Mouse (Mus musculus): Measurements from ENCODE around the gene Fam122c.
"Not testable (repeated sequence)": the region's sequence is repeated elsewhere in the genome, so short reads cannot be mapped to it uniquely, and the experiment has no call there.

The Fam122c gene

DNA sequence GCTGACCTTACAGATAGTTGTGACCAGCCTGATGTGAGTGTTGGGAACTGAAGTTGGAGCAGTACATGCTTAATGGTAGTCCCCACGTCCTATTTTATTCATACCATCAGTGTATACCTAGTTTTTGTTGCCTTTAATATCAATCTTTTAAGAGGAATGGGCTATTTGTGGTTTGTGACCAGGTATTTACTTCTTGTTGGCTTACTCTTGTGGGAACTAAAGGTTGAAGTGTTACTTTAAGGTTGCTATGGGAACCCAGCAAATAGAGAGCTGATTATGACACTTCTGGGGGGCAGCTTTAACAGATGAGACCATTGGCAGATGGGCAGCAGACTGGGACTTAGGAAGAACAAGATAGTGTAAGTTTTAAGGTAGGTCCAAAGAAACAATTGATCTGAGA lies at the start of gene Fam122c:
TSS of gene Fam122c (plus strand) at position 301 of the 400 bp plus-strand sequence.
- DNase-seq (ENCODE audit: extremely low read depth, low read depth, low spot score) = no peak

DNA sequence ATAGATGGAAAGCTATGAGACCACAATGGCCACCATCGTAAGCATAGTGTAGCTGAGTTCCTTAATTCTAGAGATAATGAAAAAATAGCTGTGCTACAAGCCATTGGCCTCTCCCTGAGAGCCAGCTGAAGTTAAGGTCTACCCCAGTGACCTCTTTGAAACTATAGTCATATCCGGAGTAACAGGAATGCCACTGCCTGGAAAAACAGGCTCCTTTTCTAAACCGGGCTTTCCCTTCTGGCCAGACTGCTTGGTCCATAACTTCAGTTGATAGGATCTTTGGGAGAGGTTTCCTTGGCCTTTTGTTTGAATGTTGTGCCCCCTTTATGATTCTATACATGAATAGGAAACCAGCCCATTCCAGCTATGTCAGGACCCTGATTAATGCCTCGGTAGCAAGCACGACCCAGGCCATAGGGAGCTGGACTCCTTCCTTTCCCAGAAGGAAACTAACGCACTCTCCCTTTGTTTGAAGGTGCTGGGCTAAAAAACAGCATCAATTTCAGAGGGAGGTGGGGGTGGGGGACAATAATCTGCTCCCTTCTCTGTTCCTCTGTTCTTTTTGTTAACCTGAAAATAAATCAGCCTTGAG lies 48.8 kb upstream of the Fam122c start:
- no peak for DNase-seq (ENCODE audit: extremely low read depth, low read depth, low spot score)

DNA sequence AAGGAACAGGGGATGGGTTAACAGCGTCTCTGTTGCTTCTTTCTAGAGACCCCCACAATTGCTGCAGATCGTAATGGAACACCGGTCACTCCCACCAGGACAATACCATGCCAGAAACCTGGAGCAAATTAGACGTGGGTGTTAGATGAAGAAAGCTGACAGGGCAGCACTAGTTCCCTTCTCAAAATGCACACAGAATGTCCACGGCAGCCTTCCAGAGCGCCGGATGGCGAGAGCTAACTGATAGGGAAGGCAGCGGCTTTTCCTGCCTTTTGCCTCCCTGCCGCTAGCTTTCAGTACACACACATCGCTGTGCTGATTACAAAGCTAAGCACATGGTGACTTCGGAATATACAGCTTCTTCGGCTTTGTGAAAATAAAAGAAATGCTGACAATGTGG lies 41.3 kb upstream of the Fam122c start:
- no peak for DNase-seq (ENCODE audit: extremely low read depth, low read depth, low spot score)

- no peak for DNase-seq (ENCODE audit: extremely low read depth, low read depth, low spot score)
Observed at GRCm38 (mm10) chrX:53233689-53234088, 39.5 kb upstream of the Fam122c start.

DNA sequence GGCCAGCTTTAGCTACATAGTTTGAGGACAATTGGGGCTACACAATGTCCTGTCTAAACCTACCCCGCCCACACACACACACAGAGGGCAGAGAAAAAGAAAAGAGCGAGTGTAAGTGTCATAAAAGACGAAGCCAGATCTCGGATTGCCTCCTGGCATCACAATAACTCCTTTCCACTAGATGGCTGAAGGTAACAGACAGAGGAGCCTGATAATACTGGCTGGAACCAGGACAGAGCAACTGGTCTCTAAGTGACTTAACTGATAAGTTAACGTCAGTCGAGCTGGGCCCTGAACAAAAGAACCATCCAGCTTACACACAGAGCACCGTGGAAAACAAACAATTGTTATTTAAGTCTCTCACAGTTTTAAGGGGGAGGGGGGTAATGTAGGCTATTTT lies 36.8 kb upstream of the Fam122c start:
- DNase-seq (ENCODE audit: extremely low read depth, low read depth, low spot score) = no peak

DNA sequence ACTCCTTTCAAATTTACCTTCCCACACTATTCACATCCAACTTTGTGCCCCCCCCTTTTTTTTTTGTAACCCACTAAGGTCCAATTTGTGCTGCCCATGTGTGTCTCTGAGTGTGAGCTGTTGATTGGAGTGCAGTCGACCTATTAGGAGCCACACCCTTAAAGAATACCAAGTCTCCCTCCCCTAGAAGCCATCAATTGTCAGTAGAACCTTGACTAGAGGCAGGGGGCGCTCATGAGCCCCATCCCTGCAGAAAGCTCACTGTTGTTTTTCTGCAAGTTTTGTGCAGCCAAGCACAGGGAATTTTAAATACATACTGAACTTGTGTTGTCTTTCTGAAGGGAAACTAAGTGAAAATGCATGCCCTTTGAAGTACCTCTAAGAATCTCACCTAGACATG lies 35.3 kb upstream of the Fam122c start:
- DNase-seq (ENCODE audit: extremely low read depth, low read depth, low spot score) = no peak

- no peak for DNase-seq (ENCODE audit: extremely low read depth, low read depth, low spot score)
Observed at GRCm38 (mm10) chrX:53240011-53240410, 33.2 kb upstream of the Fam122c start, which contains the start of gene Plac1. TSS of gene Plac1 (minus strand) at chrX:53240111.

- DNase-seq (ENCODE audit: extremely low read depth, low read depth, low spot score) = no peak
Observed at GRCm38 (mm10) chrX:53255195-53255594, 18.0 kb upstream of the Fam122c start.

- DNase-seq (ENCODE audit: extremely low read depth, low read depth, low spot score) = no peak
Observed at GRCm38 (mm10) chrX:53266186-53266585, 7.0 kb upstream of the Fam122c start.

GRCm38 (mm10) chrX:53268856-53269255 lies 4.4 kb upstream of the Fam122c start:
- DNase-seq (ENCODE audit: extremely low read depth, low read depth, low spot score) = no peak

DNA sequence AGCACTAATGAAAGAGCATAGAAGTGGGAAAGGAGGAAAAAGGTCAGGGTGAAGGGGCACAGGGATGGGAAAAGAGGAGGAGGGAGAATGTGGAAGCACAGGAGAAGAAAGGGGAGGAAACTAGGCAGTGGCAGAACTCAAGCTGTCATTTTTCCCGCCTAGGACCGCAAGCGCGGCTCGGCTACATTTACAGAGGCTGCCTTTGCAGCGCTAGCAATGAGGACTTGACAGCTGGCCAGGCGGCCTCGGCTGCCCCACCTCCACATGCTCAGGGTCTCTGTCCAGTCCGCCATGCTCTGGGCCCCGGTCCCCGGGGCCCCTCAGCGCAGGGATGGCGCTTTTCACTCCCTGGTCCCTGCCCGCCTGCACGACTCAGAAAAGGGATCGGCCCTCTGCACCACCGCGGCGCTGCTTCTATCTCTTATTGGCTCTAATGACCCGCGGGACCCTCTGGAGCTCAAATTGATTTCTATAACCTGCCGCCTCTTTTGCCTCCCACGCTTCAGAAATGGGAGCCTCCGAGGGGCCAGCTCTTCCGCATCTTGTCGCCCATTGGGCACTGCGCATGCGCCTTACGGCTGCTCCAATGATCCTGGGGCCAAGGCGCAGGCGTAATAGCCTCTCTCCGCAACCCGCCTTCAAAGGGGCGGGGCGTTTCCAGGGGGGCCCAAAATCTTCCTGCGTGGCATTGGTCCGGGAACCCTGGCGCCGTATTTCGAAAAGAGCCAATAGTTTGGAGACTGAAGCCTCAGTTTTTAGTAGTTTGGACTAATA lies 3.7 kb upstream of the Fam122c start, which contains the start of gene Fam122b:
TSS of gene Fam122b (minus strand) at position 517 of the 774 bp plus-strand sequence.
- DNase-seq (ENCODE audit: extremely low read depth, low read depth, low spot score) = no peak

DNA sequence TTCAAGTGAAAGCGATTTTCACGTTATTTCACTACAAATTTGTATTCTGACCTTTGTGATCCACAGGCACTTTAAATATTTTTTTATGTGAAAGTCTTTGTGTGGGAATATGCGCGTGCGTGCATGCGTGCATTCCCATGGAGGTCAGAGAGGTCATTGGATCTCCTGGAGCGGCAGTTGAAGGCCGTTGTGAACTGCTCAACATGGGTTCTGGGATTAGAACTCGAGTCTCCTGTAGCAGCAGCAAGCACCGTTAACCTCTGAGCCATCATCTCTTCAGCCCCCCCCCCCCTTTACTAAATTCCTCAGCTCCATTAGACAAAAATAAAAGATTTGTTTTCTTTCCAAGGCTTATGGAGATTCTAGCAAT lies 3.2 kb upstream of the Fam122c start:
- DNase-seq (ENCODE audit: extremely low read depth, low read depth, low spot score) = no peak

GRCm38 (mm10) chrX:53271628-53272027 lies 1.6 kb upstream of the Fam122c start:
- DNase-seq (ENCODE audit: extremely low read depth, low read depth, low spot score) = not testable (repeated sequence)

DNA sequence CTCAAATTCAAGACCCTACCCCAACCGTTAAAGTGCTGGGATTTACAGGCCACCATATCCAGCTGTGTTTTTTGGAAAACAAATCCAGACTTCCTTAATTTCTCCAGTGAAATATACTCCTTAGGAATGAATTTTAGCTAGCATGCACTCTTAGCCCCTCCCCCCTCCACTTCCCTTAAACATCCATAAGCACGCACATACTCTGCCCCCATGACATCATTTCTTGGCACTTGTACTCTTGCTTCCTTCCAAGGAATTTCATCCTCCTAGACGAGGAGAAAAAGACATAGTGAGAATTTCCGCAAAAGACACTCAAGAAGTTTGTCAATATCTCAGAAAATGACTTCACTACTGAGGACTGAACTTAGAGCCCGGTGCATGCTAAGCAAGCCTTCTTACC lies 14.7 kb downstream of the Fam122c start:
- no peak for DNase-seq (ENCODE audit: extremely low read depth, low read depth, low spot score)

DNA sequence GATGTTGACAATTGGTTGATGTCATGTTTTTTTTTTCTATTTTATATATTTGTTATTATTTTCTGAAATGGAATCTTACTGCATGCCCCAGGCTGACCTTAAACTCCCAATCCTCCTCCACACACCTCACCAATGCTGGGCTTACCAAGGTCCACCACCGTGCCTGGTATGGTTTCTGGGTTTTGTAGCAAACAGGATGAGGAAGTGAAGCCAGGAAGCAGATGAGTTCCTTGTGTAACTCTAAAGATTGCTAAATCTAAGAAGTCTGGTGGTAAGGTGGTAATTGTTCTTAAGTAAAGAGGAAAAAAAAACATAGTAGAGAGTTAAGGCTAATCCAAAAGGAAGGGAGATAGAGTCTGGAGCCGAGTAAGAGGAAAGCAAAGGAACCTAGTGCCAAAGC lies 47.3 kb downstream of the Fam122c start:
- no peak for DNase-seq (ENCODE audit: extremely low read depth, low read depth, low spot score)

DNA sequence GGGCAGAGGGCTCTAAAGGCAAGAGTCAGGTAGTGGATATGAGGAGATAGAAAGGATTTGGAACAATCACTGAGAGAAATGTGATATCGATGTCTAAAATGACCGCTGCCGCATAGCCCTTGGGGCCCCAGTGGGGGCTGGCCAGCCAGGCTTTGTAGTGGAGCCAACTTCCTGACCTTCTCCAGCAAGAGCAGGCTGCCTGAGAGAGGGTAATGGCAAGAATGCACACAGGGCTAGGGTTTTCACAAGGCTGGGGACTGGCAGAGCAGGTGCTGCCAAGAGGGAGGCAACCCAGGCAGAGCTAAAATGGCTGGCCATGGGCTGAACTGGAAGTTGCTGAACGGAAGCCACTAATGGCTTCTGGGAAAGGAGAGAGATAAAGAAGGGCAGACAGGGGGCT lies 47.9 kb downstream of the Fam122c start:
- DNase-seq (ENCODE audit: extremely low read depth, low read depth, low spot score) = no peak

GRCm38 (mm10) chrX:53330396-53330795 lies 57.2 kb downstream of the Fam122c start:
- DNase-seq (ENCODE audit: extremely low read depth, low read depth, low spot score) = no peak

GRCm38 (mm10) chrX:53337355-53337754 lies 64.1 kb downstream of the Fam122c start:
- DNase-seq (ENCODE audit: extremely low read depth, low read depth, low spot score) = no peak

GRCm38 (mm10) chrX:53341531-53341930 lies 68.3 kb downstream of the Fam122c start:
- no peak for DNase-seq (ENCODE audit: extremely low read depth, low read depth, low spot score)

- no peak for DNase-seq (ENCODE audit: extremely low read depth, low read depth, low spot score)
Observed at GRCm38 (mm10) chrX:53348374-53348773, 75.2 kb downstream of the Fam122c start.

- DNase-seq (ENCODE audit: extremely low read depth, low read depth, low spot score) = no peak
Observed at GRCm38 (mm10) chrX:53364668-53365383, 91.6 kb downstream of the Fam122c start.

Measured in fat pad, adult 2 months (tissue).